Mouse (Mus musculus) embryonic facial prominence, embryonic 10.5 days (tissue): ENCODE measurements at regions not wholly inside any gene's neighbourhood (a gene's known extent, or its start where the extent isn't known, plus 50 kb on each side); places are given as distances from the start of the nearest gene placed in this dataset.

Experiments
- DNase-seq: peaks from one replicate; pipeline ENCODE4 v3.0.0-alpha.2; 2017; ENCODE audit warnings: low spot score
- H3K27ac ChIP-seq: fragments of 300-500 bp; sonication (generic); replicated peaks from 2 replicates; pipeline ENCODE4 v1.5.1; 2016; ENCODE audit warnings: mild to moderate bottlenecking
- H3K27me3 ChIP-seq: fragments of 300-500 bp; sonication (generic); replicated peaks from 2 replicates; pipeline ENCODE4 v1.6.1; 2016; ENCODE audit warnings: low read depth, mild to moderate bottlenecking; ENCODE audit not compliant: poor library complexity, severe bottlenecking
- H3K36me3 ChIP-seq: fragments of 300-500 bp; sonication (generic); replicated peaks from 2 replicates; pipeline ENCODE4 v1.6.1; 2016; ENCODE audit warnings: mild to moderate bottlenecking, moderate library complexity
- H3K4me1 ChIP-seq: fragments of 300-500 bp; sonication (generic); 2 replicates; pipeline ENCODE4 v1.6.1; 2016
- H3K4me3 ChIP-seq: fragments of 300-500 bp; sonication (generic); 2 replicates; pipeline ENCODE4 v1.5.1; 2016; ENCODE audit warnings: mild to moderate bottlenecking, moderate library complexity
- H3K9me3 ChIP-seq: fragments of 300-500 bp; sonication (generic); 2 replicates; pipeline ENCODE4 v1.6.1; 2016; ENCODE audit warnings: mild to moderate bottlenecking
- WGBS: fragments of 180-500 bp; shearing (Covaris S2); methylation state at CpG from one replicate; pipeline ENCODE4 v1.1.7; 2016; 5-methylcytosine and 5-hydroxymethylcytosine counted together

- Histone ChIP-seq H3K27me3 (no peaks in the 10 kb centered on the region), H3K27ac (no peak overlapping the region), H3K4me1 (no peaks in the 10 kb centered on the region), H3K36me3 (no peaks in the 10 kb centered on the region), H3K4me3 (no peak overlapping the region), H3K9me3 (no peaks in the 10 kb centered on the region)
- DNase-seq = no peak
Observed at GRCm38 (mm10) chr6:104916787-104917186, 424.2 kb downstream of the Cntn6 start.

GRCm38 (mm10) chr6:104922577-104922976, 430.0 kb downstream of the Cntn6 start:
- no peak overlapping the region for H3K4me3 ChIP-seq
- WGBS = 92% methylated on average over 1 of the region's 1 CpGs
- H3K36me3 ChIP-seq = no peaks in the 10 kb centered on the region
- no peaks in the 10 kb centered on the region for H3K4me1 ChIP-seq
- no peak overlapping the region for H3K27ac ChIP-seq
- no peaks in the 10 kb centered on the region for H3K9me3 ChIP-seq
- DNase-seq = no peak
- no peaks in the 10 kb centered on the region for H3K27me3 ChIP-seq

- no peak overlapping the region for H3K4me3 ChIP-seq
- no peaks in the 10 kb centered on the region for H3K36me3 ChIP-seq
- no peaks in the 10 kb centered on the region for H3K9me3 ChIP-seq
- H3K4me1 ChIP-seq = no peaks in the 10 kb centered on the region
- H3K27me3 ChIP-seq = no peaks in the 10 kb centered on the region
- DNase-seq = no peak
- no peak overlapping the region for H3K27ac ChIP-seq
Observed at GRCm38 (mm10) chr6:104926088-104926487, 433.5 kb downstream of the Cntn6 start.

GRCm38 (mm10) chr6:104930284-104930683, 437.7 kb downstream of the Cntn6 start:
- Histone ChIP-seq H3K27me3 (no peaks in the 10 kb centered on the region), H3K4me1 (no peaks in the 10 kb centered on the region), H3K27ac (no peak overlapping the region), H3K36me3 (no peaks in the 10 kb centered on the region), H3K9me3 (no peaks in the 10 kb centered on the region), H3K4me3 (no peak overlapping the region)
- 78% methylated on average over 5 of the region's 5 CpGs for WGBS
- DNase-seq = no peak

- no peak for DNase-seq
- no peaks in the 10 kb centered on the region for H3K36me3 ChIP-seq
- H3K4me3 ChIP-seq = no peak overlapping the region
- H3K4me1 ChIP-seq = no peaks in the 10 kb centered on the region
- 95% methylated on average over 4 of the region's 4 CpGs for WGBS
- no peaks in the 10 kb centered on the region for H3K9me3 ChIP-seq
- no peaks in the 10 kb centered on the region for H3K27me3 ChIP-seq
- no peak overlapping the region for H3K27ac ChIP-seq
Observed at GRCm38 (mm10) chr6:104932153-104932552, 439.6 kb downstream of the Cntn6 start.

- DNase-seq = no peak
Observed at GRCm38 (mm10) chr6:104939134-104939533, 446.5 kb downstream of the Cntn6 start.

GRCm38 (mm10) chr6:104974517-104974916, 481.9 kb downstream of the Cntn6 start:
- Histone ChIP-seq H3K9me3 (no peaks in the 10 kb centered on the region), H3K36me3 (no peaks in the 10 kb centered on the region)
- no peak for DNase-seq

More at GRCm38 (mm10) chr6:104939134-104939533, 446.5 kb downstream of the Cntn6 start:
- Histone ChIP-seq H3K9me3 (no peaks in the 10 kb centered on the region), H3K4me3 (no peak overlapping the region), H3K27me3 (no peaks in the 10 kb centered on the region), H3K36me3 (no peaks in the 10 kb centered on the region), H3K27ac (no peak overlapping the region), H3K4me1 (no peaks in the 10 kb centered on the region)
- WGBS = 100% methylated on average over 1 of the region's 1 CpGs

GRCm38 (mm10) chr6:104984144-104984543, 491.6 kb downstream of the Cntn6 start:
- Histone ChIP-seq H3K9me3 (no peaks in the 10 kb centered on the region), H3K4me1 (no peaks in the 10 kb centered on the region), H3K4me3 (no peak overlapping the region), H3K36me3 (no peaks in the 10 kb centered on the region), H3K27ac (no peak overlapping the region), H3K27me3 (no peaks in the 10 kb centered on the region)
- no peak for DNase-seq
- 60% methylated on average over 1 of the region's 1 CpGs for WGBS

More at GRCm38 (mm10) chr6:104974517-104974916, 481.9 kb downstream of the Cntn6 start:
- Histone ChIP-seq H3K27ac (no peak overlapping the region), H3K27me3 (no peaks in the 10 kb centered on the region), H3K4me1 (no peaks in the 10 kb centered on the region), H3K4me3 (no peak overlapping the region)

GRCm38 (mm10) chr6:104989863-104990262, 497.3 kb downstream of the Cntn6 start:
- Histone ChIP-seq H3K4me3 (no peak overlapping the region), H3K27ac (no peak overlapping the region), H3K9me3 (no peaks in the 10 kb centered on the region), H3K4me1 (no peaks in the 10 kb centered on the region), H3K36me3 (no peaks in the 10 kb centered on the region), H3K27me3 (no peaks in the 10 kb centered on the region)
- 85% methylated on average over 4 of the region's 4 CpGs for WGBS
- DNase-seq = no peak

- Histone ChIP-seq H3K4me3 (no peak overlapping the region), H3K4me1 (no peaks in the 10 kb centered on the region), H3K27me3 (no peaks in the 10 kb centered on the region), H3K27ac (no peak overlapping the region), H3K36me3 (no peaks in the 10 kb centered on the region), H3K9me3 (no peaks in the 10 kb centered on the region)
- WGBS = 81% methylated on average over 2 of the region's 2 CpGs
- no peak for DNase-seq
Observed at GRCm38 (mm10) chr6:104990366-104990765, 497.8 kb downstream of the Cntn6 start.

- no peaks in the 10 kb centered on the region for H3K9me3 ChIP-seq
- H3K4me3 ChIP-seq = no peak overlapping the region
- DNase-seq = no peak
- H3K36me3 ChIP-seq = no peaks in the 10 kb centered on the region
- no peaks in the 10 kb centered on the region for H3K27me3 ChIP-seq
- 91% methylated on average over 1 of the region's 1 CpGs for WGBS
- no peaks in the 10 kb centered on the region for H3K4me1 ChIP-seq
- H3K27ac ChIP-seq = no peak overlapping the region
Observed at GRCm38 (mm10) chr6:104999601-105000000, 507.0 kb downstream of the Cntn6 start.

- no peaks in the 10 kb centered on the region for H3K4me1 ChIP-seq
- no peak for DNase-seq
- no peaks in the 10 kb centered on the region for H3K27me3 ChIP-seq
- H3K36me3 ChIP-seq = no peaks in the 10 kb centered on the region
- 87% methylated on average over 4 of the region's 4 CpGs for WGBS
- no peak overlapping the region for H3K27ac ChIP-seq
- H3K4me3 ChIP-seq = no peak overlapping the region
- H3K9me3 ChIP-seq = no peaks in the 10 kb centered on the region
Observed at GRCm38 (mm10) chr6:105020672-105021071, 528.1 kb downstream of the Cntn6 start.

GRCm38 (mm10) chr6:105021174-105021573, 528.6 kb downstream of the Cntn6 start:
- no peaks in the 10 kb centered on the region for H3K36me3 ChIP-seq
- no peak for DNase-seq
- no peaks in the 10 kb centered on the region for H3K9me3 ChIP-seq
- no peak overlapping the region for H3K27ac ChIP-seq
- no peak overlapping the region for H3K4me3 ChIP-seq
- H3K27me3 ChIP-seq = no peaks in the 10 kb centered on the region
- no peaks in the 10 kb centered on the region for H3K4me1 ChIP-seq
- WGBS = 79% methylated on average over 4 of the region's 4 CpGs

GRCm38 (mm10) chr6:105066146-105066545, 573.6 kb downstream of the Cntn6 start:
- no peaks in the 10 kb centered on the region for H3K4me1 ChIP-seq
- H3K36me3 ChIP-seq = no peaks in the 10 kb centered on the region
- no peak overlapping the region for H3K27ac ChIP-seq
- H3K27me3 ChIP-seq = no peaks in the 10 kb centered on the region
- no peak for DNase-seq
- no peaks in the 10 kb centered on the region for H3K9me3 ChIP-seq
- WGBS = 52% methylated on average over 2 of the region's 2 CpGs
- H3K4me3 ChIP-seq = no peak overlapping the region
